Mouse (Mus musculus) lung, postnatal 0 days (tissue): ENCODE data around the gene Atg4a-ps. TPM values are rescaled to one million over a fixed set of nuclear protein-coding genes. Genes with fewer than 3 reads are reported as not detected.
"Not testable (repeated sequence)": the region's sequence is repeated elsewhere in the genome, so short reads cannot be mapped to it uniquely, and the experiment has no call there.

Experiments
- ATAC-seq: fragments of 200-750 bp; cut with Nextera tagmentation; 2 replicates; pipeline ENCODE4 v1.8.0; 2017; ENCODE audit warnings: moderate library complexity
- DNase-seq: peaks from one replicate; pipeline ENCODE4 v3.0.0-alpha.2; 2016; ENCODE audit warnings: low spot score
- H3K27ac ChIP-seq: fragments of 300-500 bp; sonication (generic); 2 replicates; pipeline ENCODE4 v1.5.1; 2014; ENCODE audit warnings: antibody characterized with exemption, mild to moderate bottlenecking, low read length, mixed read lengths
- H3K27me3 ChIP-seq: fragments of 300-500 bp; sonication (generic); replicated peaks from 2 replicates; pipeline ENCODE4 v1.6.1; 2014; ENCODE audit warnings: low read length, mixed read lengths; ENCODE audit not compliant: insufficient read depth
- H3K36me3 ChIP-seq: fragments of 300-500 bp; sonication (generic); 2 replicates; pipeline ENCODE4 v1.6.1; 2014; ENCODE audit warnings: low read length, mixed read lengths; ENCODE audit not compliant: insufficient read depth
- H3K4me1 ChIP-seq: fragments of 300-500 bp; sonication (generic); 2 replicates; pipeline ENCODE4 v1.6.1; 2014; ENCODE audit warnings: antibody characterized with exemption, low read depth, low read length, mixed read lengths; ENCODE audit not compliant: insufficient read depth
- H3K4me2 ChIP-seq: fragments of 300-500 bp; sonication (generic); replicated peaks from 2 replicates; pipeline ENCODE4 v1.6.1; 2014; ENCODE audit warnings: low read depth, mild to moderate bottlenecking, low read length, moderate library complexity, mixed read lengths
- H3K4me3 ChIP-seq: fragments of 300-500 bp; sonication (generic); 2 replicates; pipeline ENCODE4 v1.5.1; 2014; ENCODE audit warnings: low read depth, low read length
- H3K9ac ChIP-seq: fragments of 300-500 bp; sonication (generic); replicated peaks from 2 replicates; pipeline ENCODE4 v1.6.1; 2014; ENCODE audit warnings: low read depth, mild to moderate bottlenecking
- H3K9me3 ChIP-seq: fragments of 300-500 bp; sonication (generic); 2 replicates; pipeline ENCODE4 v1.6.1; 2016; ENCODE audit warnings: low read length, mixed read lengths
- CTCF ChIP-seq: IDR thresholded peaks from 2 replicates; pipeline ENCODE4 v1.5.1; 2016; ENCODE audit warnings: antibody characterized with exemption, mild to moderate bottlenecking
- EP300 ChIP-seq: IDR thresholded peaks from 2 replicates; pipeline ENCODE4 v1.6.1; 2016; ENCODE audit warnings: antibody characterized with exemption, mild to moderate bottlenecking, control low read depth
- WGBS: fragments of 180-500 bp; shearing (Covaris S2); extraction: QIAGEN DNeasy Blood & Tissue Kit; methylation state at CpG from one replicate; pipeline ENCODE4 v1.1.7; 2014; 5-methylcytosine and 5-hydroxymethylcytosine counted together
- polyA plus RNA-seq: library from polyadenylated mRNA; unstranded; fragments of >200 nt; fragmentation: Nextera tagmentation; extraction: Ambion mirVana; gene quantifications from 2 replicates; pipeline ENCODE4 v1.2.1, GENCODE M21; 2015

The Atg4a-ps gene
- 0.15 and 0.35 TPM in 2 replicates for polyA plus RNA-seq

GRCm38 (mm10) chr3:103645968-103646367, at the start of gene Atg4a-ps:
TSS of gene Atg4a-ps (minus strand) at chr3:103646068.
- H3K27ac ChIP-seq, result not testable (repeated sequence)

DNA sequence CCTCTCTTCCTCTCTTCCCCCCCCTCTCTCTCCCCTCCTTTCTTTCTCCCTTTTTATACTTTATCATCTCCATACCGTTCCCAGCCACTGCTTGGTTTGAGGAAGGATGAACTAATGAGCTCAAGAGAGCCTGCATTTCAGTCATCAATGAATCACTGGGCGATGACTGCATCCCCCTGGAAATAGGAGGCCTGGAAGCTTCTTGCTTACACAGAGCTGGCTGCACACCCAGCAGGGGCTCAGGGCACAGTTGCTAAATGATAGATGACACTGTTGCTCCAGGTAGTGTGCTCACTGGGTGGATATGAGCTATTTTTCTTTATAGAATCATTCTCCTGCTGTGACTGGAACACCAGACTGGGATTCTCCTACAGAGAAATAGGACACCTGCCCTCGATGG, 49.7 kb upstream of the Atg4a-ps start:
- WGBS, result 56% methylated on average over 3 of the region's 3 CpGs
- Histone ChIP-seq H3K27me3 (no peaks in the 10 kb centered on the region), H3K27ac (no peak overlapping the region), H3K36me3 (no peaks in the 10 kb centered on the region), H3K9ac (no peak overlapping the region), H3K4me2 (no peak overlapping the region), H3K4me3 (no peak overlapping the region), H3K9me3 (no peaks in the 10 kb centered on the region), H3K4me1 (no peaks in the 10 kb centered on the region)
- no peak for TF ChIP-seq CTCF
- TF ChIP-seq EP300, result no peak
- ATAC-seq (no peak), DNase-seq (no peak)

More at GRCm38 (mm10) chr3:103645968-103646367, at the start of gene Atg4a-ps:
- ATAC-seq, H3K9me3 ChIP-seq, H3K27me3 ChIP-seq, H3K9ac ChIP-seq, H3K4me1 ChIP-seq, H3K36me3 ChIP-seq, H3K4me3 ChIP-seq, H3K4me2 ChIP-seq, DNase-seq: not testable (repeated sequence)
- 96% methylated on average over 2 of the region's 2 CpGs for WGBS

DNA sequence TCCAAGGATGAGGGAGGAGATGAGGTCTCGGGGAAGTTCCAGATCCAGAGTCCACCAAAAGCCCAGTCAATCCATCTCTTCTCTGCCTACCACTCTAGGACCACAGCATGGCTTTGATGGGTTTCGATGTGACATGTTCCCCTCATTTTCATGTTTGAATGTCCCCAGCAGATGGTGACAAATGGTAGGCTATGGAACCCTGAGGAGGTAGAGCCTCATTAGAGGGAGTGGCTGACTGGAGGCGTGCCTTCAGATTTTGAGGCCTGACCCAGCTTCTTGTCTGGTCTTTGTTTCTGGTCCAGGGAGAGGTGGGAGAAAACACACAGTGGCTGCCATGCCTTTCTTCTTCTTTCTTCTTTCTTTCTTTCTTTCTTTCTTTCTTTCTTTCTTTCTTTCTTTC, 44.6 kb upstream of the Atg4a-ps start:
- H3K4me1 ChIP-seq, result no peaks in the 10 kb centered on the region
- peak; percentile 74 for DNase-seq
- no peak for TF ChIP-seq EP300
- TF ChIP-seq CTCF, result peak; percentile 63
- ATAC-seq, result peak; percentile 57; the same call in 1 of the 2 replicates
- H3K9me3 ChIP-seq, result no peaks in the 10 kb centered on the region
- no peak overlapping the region for H3K27ac ChIP-seq
- H3K4me3 ChIP-seq, result no peak overlapping the region
- WGBS, result 69% methylated on average over 3 of the region's 3 CpGs
- H3K4me2 ChIP-seq, result no peak overlapping the region
- H3K9ac ChIP-seq, result no peak overlapping the region
- no peaks in the 10 kb centered on the region for H3K36me3 ChIP-seq
- H3K27me3 ChIP-seq, result no peaks in the 10 kb centered on the region

- Histone ChIP-seq H3K4me1 (no peaks in the 10 kb centered on the region), H3K4me2 (no peak overlapping the region), H3K9ac (no peak overlapping the region), H3K9me3 (no peaks in the 10 kb centered on the region), H3K27me3 (no peaks in the 10 kb centered on the region), H3K36me3 (no peaks in the 10 kb centered on the region), H3K4me3 (no peak overlapping the region), H3K27ac (no peak overlapping the region)
- no peak for DNase-seq
- WGBS, result 44% methylated on average over 1 of the region's 1 CpGs
- TF ChIP-seq CTCF, result no peak
- no peak for ATAC-seq
Observed at GRCm38 (mm10) chr3:103689043-103689442, 43.2 kb upstream of the Atg4a-ps start.

GRCm38 (mm10) chr3:103683966-103684319, 38.1 kb upstream of the Atg4a-ps start:
- Histone ChIP-seq H3K27me3 (no peaks in the 10 kb centered on the region), H3K9ac (no peak overlapping the region), H3K4me3 (no peak overlapping the region), H3K9me3 (no peaks in the 10 kb centered on the region), H3K36me3 (no peaks in the 10 kb centered on the region), H3K4me1 (no peaks in the 10 kb centered on the region), H3K4me2 (no peak overlapping the region), H3K27ac (no peak overlapping the region)
- 37% methylated on average over 5 of the region's 5 CpGs for whole genome bisulfite sequencing
- DNase-seq (no peak), ATAC-seq (no peak)
- TF ChIP-seq CTCF, result no peak
- TF ChIP-seq EP300, result no peak

DNA sequence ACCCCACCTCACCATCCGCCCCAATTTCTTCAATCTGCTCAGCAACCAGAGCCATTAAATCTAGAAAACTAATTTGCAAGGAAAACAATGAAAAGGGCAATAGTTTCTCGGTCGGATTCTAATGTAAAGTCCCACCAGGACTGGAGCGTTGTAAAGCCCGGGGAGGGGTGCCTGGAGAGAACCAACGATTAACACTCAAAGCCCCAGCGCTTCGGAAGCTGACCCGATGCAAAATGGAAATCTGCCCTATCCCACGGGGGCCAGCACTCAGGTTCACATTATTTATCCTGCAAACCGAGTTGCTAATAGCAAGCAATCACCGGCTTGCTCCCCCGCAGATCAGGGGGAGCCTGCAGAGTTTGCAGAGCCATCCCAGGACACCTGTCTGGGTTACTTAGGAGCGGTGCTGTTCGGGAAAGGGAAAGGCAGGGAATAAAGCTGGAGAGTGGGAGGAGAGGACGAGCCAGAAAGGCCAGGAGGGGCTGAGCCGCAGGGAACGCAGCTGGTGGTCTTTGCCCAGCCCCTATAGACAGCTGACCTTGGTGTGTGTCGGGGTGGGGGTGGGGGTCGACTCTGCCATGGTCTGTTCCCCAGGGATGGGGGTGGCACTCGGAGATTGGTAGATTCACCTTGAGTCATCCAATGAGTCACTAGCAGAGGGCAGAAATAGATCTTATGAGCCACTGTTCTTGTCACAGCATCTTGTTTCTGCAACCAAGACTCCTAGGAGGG, 37.5 kb upstream of the Atg4a-ps start:
- no peak overlapping the region for H3K4me3 ChIP-seq
- H3K9me3 ChIP-seq, result no peaks in the 10 kb centered on the region
- no peaks in the 10 kb centered on the region for H3K4me1 ChIP-seq
- TF ChIP-seq CTCF, result no peak
- no peak for TF ChIP-seq EP300
- 11% methylated on average over 21 of the region's 21 CpGs for WGBS
- DNase-seq (no peak), ATAC-seq (no peak)
- no peak overlapping the region for H3K27ac ChIP-seq
- H3K36me3 ChIP-seq, result no peaks in the 10 kb centered on the region
- no peak overlapping the region for H3K4me2 ChIP-seq
- no peaks in the 10 kb centered on the region for H3K27me3 ChIP-seq
- H3K9ac ChIP-seq, result no peak overlapping the region

DNA sequence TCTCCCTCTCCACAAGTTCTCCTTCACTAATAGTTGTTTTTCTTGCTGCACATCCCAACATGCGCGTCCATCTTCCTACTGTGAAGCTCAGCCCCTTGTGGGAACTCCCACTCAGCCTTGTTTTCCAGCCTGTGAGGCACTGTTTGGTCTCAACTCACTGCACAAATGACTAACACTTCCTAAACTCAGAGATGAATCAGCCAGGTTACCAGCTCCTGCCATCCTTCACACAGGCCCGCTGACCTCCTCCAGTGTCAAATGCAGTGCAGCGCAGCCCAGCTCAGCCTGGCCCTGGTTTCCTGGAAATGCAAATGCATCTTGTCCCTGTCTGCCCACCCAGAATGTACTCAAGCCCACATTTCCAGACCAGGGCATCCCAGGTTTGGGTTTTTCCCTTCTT, 36.6 kb upstream of the Atg4a-ps start:
- no peak overlapping the region for H3K27ac ChIP-seq
- no peaks in the 10 kb centered on the region for H3K36me3 ChIP-seq
- H3K9ac ChIP-seq, result no peak overlapping the region
- H3K4me2 ChIP-seq, result no peak overlapping the region
- ATAC-seq, result no peak
- no peaks in the 10 kb centered on the region for H3K4me1 ChIP-seq
- no peak overlapping the region for H3K4me3 ChIP-seq
- no peaks in the 10 kb centered on the region for H3K27me3 ChIP-seq
- 58% methylated on average over 4 of the region's 4 CpGs for WGBS
- no peak for DNase-seq
- TF ChIP-seq CTCF, result no peak
- H3K9me3 ChIP-seq, result no peaks in the 10 kb centered on the region
